ENCODE assay signal across 8 mouse cellular contexts in the genomic region with DNA sequence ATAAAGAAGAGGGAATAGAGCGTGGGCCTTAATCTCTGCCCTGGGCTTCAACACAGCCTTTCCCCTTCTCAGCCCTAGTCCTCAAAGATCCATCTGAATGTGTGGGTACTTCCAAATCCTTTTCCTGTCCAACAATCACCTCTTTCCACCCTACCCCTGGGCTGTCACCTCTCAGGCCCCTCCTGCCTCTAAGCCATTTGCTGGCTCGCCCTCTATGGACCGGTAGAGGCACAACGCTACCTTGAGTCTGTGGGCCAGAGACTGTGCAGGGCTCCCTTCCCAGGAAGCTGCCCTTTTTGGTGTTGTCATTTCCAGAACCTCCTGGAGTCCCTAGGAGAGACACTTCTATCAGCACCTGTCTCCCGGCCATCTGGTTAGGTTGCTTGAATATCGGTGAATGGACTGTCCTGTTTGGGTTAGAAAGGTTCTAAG. TPM values are rescaled to one million over a fixed set of nuclear protein-coding genes. Genes with fewer than 3 reads are reported as not detected.
DNase-seq lines count a peak whose midpoint lies in the region; ATAC-seq and TF ChIP-seq lines count a peak whose summit lies in the region.

No protein-coding gene starts in this region.

- no peaks in the 10 kb centered on the region for H3K9me3 ChIP-seq in hindbrain, embryonic 13.5 days

- peak overlapping the region; percentile 97 for H3K9ac ChIP-seq in hindbrain, embryonic 13.5 days
- peak overlapping the region; percentile 91 for H3K9ac ChIP-seq in liver, adult 2 months (ENCODE audit: low read depth, low read length)

- TF ChIP-seq POLR2A in thymus, adult 2 months (IDR thresholded peaks at IDR 0.05; ENCODE audit: control insufficient read depth, extremely low read depth, insufficient read depth, low read length, poor library complexity) = no peak
- no peak for TF ChIP-seq POLR2A in liver, adult 2 months (IDR thresholded peaks at IDR 0.05; ENCODE audit: extremely low read depth, insufficient read depth, low read length)
- no peak for TF ChIP-seq POLR2A in myocyte (IDR thresholded peaks at IDR 0.05; ENCODE audit: insufficient read length, low read depth)

- peak overlapping the region; percentile 38 for H3ac ChIP-seq in myocyte (ENCODE audit: control insufficient read depth, insufficient read length)

- H3K79me2 ChIP-seq in liver, adult 2 months (ENCODE audit: control insufficient read depth, insufficient read depth, low read length) = no peaks in the 10 kb centered on the region; the same call in 1 of the 2 replicates
- H3K79me2 ChIP-seq in myocyte (ENCODE audit: control insufficient read depth, insufficient read depth) = no peaks in the 10 kb centered on the region

- peak overlapping the region; percentile 82 for H3K4me2 ChIP-seq in hindbrain, embryonic 13.5 days
- H3K4me2 ChIP-seq in myocyte (ENCODE audit: low read depth) = peak overlapping the region; percentile 84

- no peak for TF ChIP-seq CTCF in thymus, adult 2 months (IDR thresholded peaks at IDR 0.05; ENCODE audit: borderline replicate concordance, control insufficient read depth, extremely low read depth, insufficient read depth, low read length, poor library complexity)
- peak; percentile 53 for TF ChIP-seq CTCF in liver, adult 2 months (IDR thresholded peaks at IDR 0.05; ENCODE audit: low read depth, low read length)

- WGBS in thymus, adult 2 months = 48% methylated on average over 6 of the region's 6 CpGs
- WGBS in hindbrain, embryonic 13.5 days = 20% methylated on average over 6 of the region's 6 CpGs
- WGBS in liver, adult 2 months = 44% methylated on average over 6 of the region's 6 CpGs

- H3K36me3 ChIP-seq in thymus, adult 2 months (ENCODE audit: control insufficient read depth, insufficient read depth, low read length) = no peaks in the 10 kb centered on the region
- peaks cover 44% of the 10 kb centered on the region for H3K36me3 ChIP-seq in hindbrain, embryonic 13.5 days
- peaks cover 2% of the 10 kb centered on the region; the same call in 1 of the 2 replicates for H3K36me3 ChIP-seq in liver, adult 2 months (ENCODE audit: control insufficient read depth, insufficient read depth, low read length)
- peaks cover 11% of the 10 kb centered on the region for H3K36me3 ChIP-seq in myocyte (ENCODE audit: control insufficient read depth, insufficient read depth)

- H3K4me3 ChIP-seq in thymus, adult 2 months (ENCODE audit: control insufficient read depth, insufficient read depth, low read length) = no peak overlapping the region
- peak overlapping the region; percentile 93 for H3K4me3 ChIP-seq in hindbrain, embryonic 13.5 days
- no peak overlapping the region for H3K4me3 ChIP-seq in liver, adult 2 months (ENCODE audit: insufficient read depth, low read depth, low read length)
- peak overlapping the region; percentile 37 for H3K4me3 ChIP-seq in myocyte

- peak; percentile 43 for DNase-seq in thymus, adult 2 months
- DNase-seq in thymus, adult 18-20 months = no peak
- DNase-seq in embryo, embryonic 10 days (ENCODE audit: low spot score) = peak; percentile 72
- peak; percentile 12 for DNase-seq in liver, adult 2 months (ENCODE audit: extremely low read depth, low read depth, low spot score)
- DNase-seq in right cerebral cortex, postnatal 10 days (ENCODE audit: low spot score in 2 of 2) = no peak
- no peak for DNase-seq in gastrocnemius, postnatal 25 days

- peak; percentile 32; the same call in 1 of the 2 replicates for ATAC-seq in hindbrain, embryonic 13.5 days (ENCODE audit: low FRiP score)

- H3K4me1 ChIP-seq in thymus, adult 2 months (replicated peaks; ENCODE audit: control insufficient read depth, insufficient read depth, low read length) = peaks cover 8% of the 10 kb centered on the region
- H3K4me1 ChIP-seq in hindbrain, embryonic 13.5 days (replicated peaks) = peaks cover 23% of the 10 kb centered on the region
- peaks cover 8% of the 10 kb centered on the region; the same call in 1 of the 2 replicates for H3K4me1 ChIP-seq in liver, adult 2 months (ENCODE audit: control insufficient read depth, insufficient read depth, low read length)

- H3K27ac ChIP-seq in thymus, adult 2 months (ENCODE audit: control insufficient read depth, insufficient read depth, low read length) = no peak overlapping the region
- peak overlapping the region; percentile 96 for H3K27ac ChIP-seq in hindbrain, embryonic 13.5 days
- H3K27ac ChIP-seq in liver, adult 2 months (replicated peaks; ENCODE audit: insufficient read depth, low read depth, low read length) = no peak overlapping the region

- H3K27me3 ChIP-seq in thymus, adult 2 months (ENCODE audit: control insufficient read depth, insufficient read depth, low read length) = no peaks in the 10 kb centered on the region
- 0 out of 2 replicates have a peak, but pooled peaks cover 3% of the 10 kb centered on the region for H3K27me3 ChIP-seq in hindbrain, embryonic 13.5 days
- H3K27me3 ChIP-seq in liver, adult 2 months (ENCODE audit: control insufficient read depth, insufficient read depth, low read length) = no peaks in the 10 kb centered on the region
- H3K27me3 ChIP-seq in myocyte (ENCODE audit: control insufficient read depth, insufficient read depth, insufficient read length) = no peaks in the 10 kb centered on the region

TF ChIP-seq in myocyte, 11 proteins besides CTCF, POLR2A, EP300 and RAD21:
- TF ChIP-seq MYOG (IDR thresholded peaks at IDR 0.05; ENCODE audit: control insufficient read depth in 1 of 3, insufficient read depth in 1 of 3, insufficient read length in 2 of 3, low read depth in 2 of 3) = no peak
- no peak for TF ChIP-seq REST (IDR thresholded peaks at IDR 0.05; ENCODE audit: insufficient read depth, insufficient read length)
- TF ChIP-seq USF1 (IDR thresholded peaks at IDR 0.05; ENCODE audit: low read depth) = no peak
- TF ChIP-seq MYOD1 (IDR thresholded peaks at IDR 0.05; ENCODE audit: control insufficient read depth in 1 of 3, insufficient read length in 2 of 3, low read depth in 2 of 3) = no peak
- TF ChIP-seq TCF3 (IDR thresholded peaks at IDR 0.05; ENCODE audit: insufficient read length, low read depth) = no peak

RNA-seq across cellular contexts. Expression of a gene that starts 1.0 kb away (rescaled TPM):
- 34.7 and 35.8 TPM in 2 replicates for polyA plus RNA-seq in thymus, adult 2 months (2012; rRNA removed)
- 32.6 and 33.4 TPM in 2 replicates for polyA plus RNA-seq in hindbrain, embryonic 13.5 days (2015; fragmentation: Nextera tagmentation; extraction: Ambion mirVana)
- total RNA-seq in liver, adult 2 months (2014; rRNA removed) = 9.2 and 13.8 TPM in 2 replicates
- 29.4 and 31.5 TPM in 2 replicates for polyA plus RNA-seq in liver, adult 2 months (2012; rRNA removed)
- 26.8 TPM for polyA plus RNA-seq in myocyte (2012; fragmentation: generic; extraction: Trizol)
- total RNA-seq in gastrocnemius, postnatal 25 days (2021) = 10 to 100 TPM in 1 of 2 experiments, 1 to 10 TPM in 1; 8.2 to 10.7 TPM

RNA-seq across cellular contexts. Expression of a gene that starts 15.1 kb away (rescaled TPM):
- 61.1 and 70.5 TPM in 2 replicates for polyA plus RNA-seq in thymus, adult 2 months (2012; rRNA removed)
- polyA plus RNA-seq in hindbrain, embryonic 13.5 days (2015; fragmentation: Nextera tagmentation; extraction: Ambion mirVana) = 40.0 and 43.0 TPM in 2 replicates
- total RNA-seq in liver, adult 2 months (2014; rRNA removed) = 9.0 and 10.2 TPM in 2 replicates
- 13.5 and 19.7 TPM in 2 replicates for polyA plus RNA-seq in liver, adult 2 months (2012; rRNA removed)
- 46.6 TPM for polyA plus RNA-seq in myocyte (2012; fragmentation: generic; extraction: Trizol)
- 10 to 100 TPM; 24.8 to 24.9 TPM for total RNA-seq in gastrocnemius, postnatal 25 days (2021)

RNA-seq across cellular contexts. Expression of a gene that starts 16.1 kb away (rescaled TPM):
- 49.0 and 83.9 TPM in 2 replicates for polyA plus RNA-seq in thymus, adult 2 months (2012; rRNA removed)
- 33.4 and 34.5 TPM in 2 replicates for polyA plus RNA-seq in hindbrain, embryonic 13.5 days (2015; fragmentation: Nextera tagmentation; extraction: Ambion mirVana)
- total RNA-seq in liver, adult 2 months (2014; rRNA removed) = 7.8 and 10.0 TPM in 2 replicates
- 37.6 and 48.2 TPM in 2 replicates for polyA plus RNA-seq in liver, adult 2 months (2012; rRNA removed)
- 24.4 TPM for polyA plus RNA-seq in myocyte (2012; fragmentation: generic; extraction: Trizol)
- total RNA-seq in gastrocnemius, postnatal 25 days (2021) = 1 to 10 TPM; 7.4 to 8.3 TPM

RNA-seq across cellular contexts. Expression of a gene that starts 16.5 kb away (rescaled TPM):
- polyA plus RNA-seq in thymus, adult 2 months (2012; rRNA removed) = 70.2 and 79.9 TPM in 2 replicates
- polyA plus RNA-seq in hindbrain, embryonic 13.5 days (2015; fragmentation: Nextera tagmentation; extraction: Ambion mirVana) = 23.5 and 26.8 TPM in 2 replicates
- 8.1 and 9.8 TPM in 2 replicates for total RNA-seq in liver, adult 2 months (2014; rRNA removed)
- polyA plus RNA-seq in liver, adult 2 months (2012; rRNA removed) = 26.3 and 26.6 TPM in 2 replicates
- 43.8 TPM for polyA plus RNA-seq in myocyte (2012; fragmentation: generic; extraction: Trizol)
- total RNA-seq in gastrocnemius, postnatal 25 days (2021) = 10 to 100 TPM; 20.9 to 26.0 TPM

RNA-seq across cellular contexts. Expression of a gene that starts 44.3 kb away (rescaled TPM):
- polyA plus RNA-seq in thymus, adult 2 months (2012; rRNA removed) = not detected in 2 replicates
- polyA plus RNA-seq in hindbrain, embryonic 13.5 days (2015; fragmentation: Nextera tagmentation; extraction: Ambion mirVana) = not detected in 2 replicates
- total RNA-seq in liver, adult 2 months (2014; rRNA removed) = not detected in 2 replicates
- not detected in 2 replicates for polyA plus RNA-seq in liver, adult 2 months (2012; rRNA removed)
- not detected for polyA plus RNA-seq in myocyte (2012; fragmentation: generic; extraction: Trizol)
- not detected for total RNA-seq in gastrocnemius, postnatal 25 days (2021)

Comparison
In these comparisons a context has a peak if more than half of its experiments do, and no peak if none do; other contexts are left out.
1. DNase-seq: peak in thymus, adult 2 months (single experiment), embryo, embryonic 10 days (single experiment) and liver, adult 2 months (single experiment); none in thymus, adult 18-20 months (0 of 2), right cerebral cortex, postnatal 10 days (0 of 2) and gastrocnemius, postnatal 25 days (single experiment).
2. H3K4me3 ChIP-seq: peak in hindbrain, embryonic 13.5 days (single experiment) and myocyte (single experiment); none in thymus, adult 2 months (single experiment) and liver, adult 2 months (single experiment).